Mouse (Mus musculus) liver, embryonic 16.5 days (tissue): ENCODE data around the gene Slco3a1. TPM values are rescaled to one million over a fixed set of nuclear protein-coding genes. Genes with fewer than 3 reads are reported as not detected.

Source experiments
- ATAC-seq: fragments of 200-750 bp; cut with Nextera tagmentation; 2 replicates; pipeline ENCODE4 v1.8.0; 2017; ENCODE audit warnings: low read depth, mild to moderate bottlenecking, moderate number of reproducible peaks, moderate library complexity
- H3K27ac ChIP-seq: fragments of 300-500 bp; sonication (generic); 2 replicates; pipeline ENCODE4 v1.5.1; 2014; ENCODE audit warnings: mild to moderate bottlenecking, low read length
- H3K27me3 ChIP-seq: fragments of 300-500 bp; sonication (generic); 2 replicates; pipeline ENCODE4 v1.6.1; 2014; ENCODE audit warnings: low read depth, low read length, mixed read lengths; ENCODE audit not compliant: control insufficient read depth, insufficient read depth
- H3K36me3 ChIP-seq: fragments of 300-500 bp; sonication (generic); 2 replicates; pipeline ENCODE4 v1.6.1; 2014; ENCODE audit warnings: mild to moderate bottlenecking; ENCODE audit not compliant: control insufficient read depth, insufficient read depth
- H3K4me1 ChIP-seq: fragments of 300-500 bp; sonication (generic); 2 replicates; pipeline ENCODE4 v1.6.1; 2014; ENCODE audit warnings: low read depth, low read length, mixed read lengths; ENCODE audit not compliant: control insufficient read depth
- H3K4me2 ChIP-seq: fragments of 300-500 bp; sonication (generic); 2 replicates; pipeline ENCODE4 v1.6.1; 2014; ENCODE audit warnings: low read depth, low read length, mixed read lengths
- H3K4me3 ChIP-seq: fragments of 300-500 bp; sonication (generic); 2 replicates; pipeline ENCODE4 v1.5.1; 2014; ENCODE audit warnings: low read depth, mild to moderate bottlenecking, low read length
- H3K9ac ChIP-seq: fragments of 300-500 bp; sonication (generic); 2 replicates; pipeline ENCODE4 v1.6.1; 2014; ENCODE audit warnings: low read depth, low read length
- H3K9me3 ChIP-seq: fragments of 300-500 bp; sonication (generic); replicated peaks from 2 replicates; pipeline ENCODE4 v1.6.1; 2016; ENCODE audit warnings: low read length; ENCODE audit not compliant: control insufficient read depth
- WGBS: fragments of 180-500 bp; shearing (Covaris S2); extraction: QIAGEN DNeasy Blood & Tissue Kit; methylation state at CpG from one replicate; pipeline ENCODE4 v1.1.7; 2014; ENCODE audit not compliant: insufficient replicate concordance; 5-methylcytosine and 5-hydroxymethylcytosine counted together
- polyA plus RNA-seq: library from polyadenylated mRNA; unstranded; fragments of >200 nt; fragmentation: Nextera tagmentation; extraction: Ambion mirVana; gene quantifications from 2 replicates; pipeline ENCODE4 v1.2.1, GENCODE M21; 2015

The Slco3a1 gene
- polyA plus RNA-seq, 1 experiment from 2014 or later: 1.2 TPM

GRCm38 (mm10) chr7:74485669-74486068 lies 68.9 kb downstream of the Slco3a1 start:
- no peak overlapping the region for H3K27ac ChIP-seq
- no peak overlapping the region for H3K9ac ChIP-seq
- no peaks in the 10 kb centered on the region for H3K9me3 ChIP-seq
- H3K4me2 ChIP-seq: no peak overlapping the region
- no peaks in the 10 kb centered on the region for H3K36me3 ChIP-seq
- no peak overlapping the region for H3K4me3 ChIP-seq
- no peaks in the 10 kb centered on the region for H3K4me1 ChIP-seq
- no peaks in the 10 kb centered on the region for H3K27me3 ChIP-seq
- 31% methylated on average over 2 of the region's 2 CpGs for WGBS
- no peak for ATAC-seq

DNA sequence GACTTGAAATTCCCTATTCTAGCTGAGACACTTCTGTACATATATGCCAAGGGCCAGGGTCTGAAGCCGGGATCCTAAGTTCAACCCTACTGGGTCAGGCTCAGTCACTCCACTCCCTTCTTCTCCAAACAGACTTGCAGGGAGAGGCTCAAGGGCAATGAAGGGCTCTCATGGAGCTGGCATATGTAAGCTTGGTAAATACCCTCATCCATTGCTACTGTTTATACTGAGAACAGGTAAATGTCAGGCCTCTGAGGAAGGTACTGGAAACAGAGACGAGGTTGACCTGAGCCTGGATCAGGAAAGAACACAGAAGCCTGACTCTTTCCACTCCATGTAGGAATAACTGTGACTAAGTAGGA lies 70.6 kb downstream of the Slco3a1 start:
- ATAC-seq: no peak
- Histone ChIP-seq H3K9me3 (no peaks in the 10 kb centered on the region), H3K4me3 (no peak overlapping the region), H3K4me1 (no peaks in the 10 kb centered on the region), H3K36me3 (no peaks in the 10 kb centered on the region), H3K27me3 (no peaks in the 10 kb centered on the region), H3K9ac (no peak overlapping the region), H3K4me2 (no peak overlapping the region), H3K27ac (no peak overlapping the region)
- 69% methylated on average over 2 of the region's 2 CpGs for WGBS

GRCm38 (mm10) chr7:74483294-74484023 lies 71.1 kb downstream of the Slco3a1 start:
- WGBS: 63% methylated on average over 3 of the region's 3 CpGs
- Histone ChIP-seq H3K9ac (no peak overlapping the region), H3K36me3 (no peaks in the 10 kb centered on the region), H3K27ac (no peak overlapping the region), H3K4me3 (no peak overlapping the region), H3K9me3 (no peaks in the 10 kb centered on the region), H3K4me2 (no peak overlapping the region), H3K27me3 (no peaks in the 10 kb centered on the region), H3K4me1 (no peaks in the 10 kb centered on the region)
- no peak for ATAC-seq

DNA sequence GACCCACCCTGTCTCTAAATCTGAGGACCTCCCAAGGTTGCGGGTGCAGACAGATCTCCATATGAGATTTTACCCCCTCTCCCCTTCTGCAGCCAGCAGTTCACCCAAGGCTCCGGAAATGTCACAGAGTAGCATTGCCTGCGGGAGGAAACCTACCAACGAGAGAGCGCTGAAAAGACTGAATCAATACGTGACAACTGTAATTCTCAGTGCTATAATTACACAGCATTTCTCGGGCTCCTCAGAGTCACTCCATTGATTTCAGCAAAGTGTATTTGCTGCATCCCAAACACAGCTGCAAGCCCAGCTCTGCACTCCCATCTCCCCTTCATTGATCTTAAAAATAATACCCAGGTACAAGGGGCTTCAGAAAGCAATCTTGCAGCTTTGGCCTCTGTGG lies 82.8 kb downstream of the Slco3a1 start:
- no peak overlapping the region for H3K9ac ChIP-seq
- 53% methylated on average over 7 of the region's 7 CpGs for WGBS
- H3K4me2 ChIP-seq: no peak overlapping the region
- H3K9me3 ChIP-seq: no peaks in the 10 kb centered on the region
- H3K4me3 ChIP-seq: no peak overlapping the region
- no peak overlapping the region for H3K27ac ChIP-seq
- H3K36me3 ChIP-seq: no peaks in the 10 kb centered on the region
- no peak for ATAC-seq
- no peaks in the 10 kb centered on the region for H3K27me3 ChIP-seq
- no peaks in the 10 kb centered on the region for H3K4me1 ChIP-seq

- ATAC-seq: no peak
- no peaks in the 10 kb centered on the region for H3K36me3 ChIP-seq
- no peaks in the 10 kb centered on the region for H3K9me3 ChIP-seq
- no peak overlapping the region for H3K27ac ChIP-seq
- no peaks in the 10 kb centered on the region for H3K4me1 ChIP-seq
- no peaks in the 10 kb centered on the region for H3K27me3 ChIP-seq
- WGBS: 57% methylated on average over 4 of the region's 4 CpGs
- no peak overlapping the region for H3K9ac ChIP-seq
- H3K4me2 ChIP-seq: no peak overlapping the region
- H3K4me3 ChIP-seq: no peak overlapping the region
These were observed 87.7 kb downstream of the Slco3a1 start for GRCm38 (mm10) chr7:74466886-74467285.

DNA sequence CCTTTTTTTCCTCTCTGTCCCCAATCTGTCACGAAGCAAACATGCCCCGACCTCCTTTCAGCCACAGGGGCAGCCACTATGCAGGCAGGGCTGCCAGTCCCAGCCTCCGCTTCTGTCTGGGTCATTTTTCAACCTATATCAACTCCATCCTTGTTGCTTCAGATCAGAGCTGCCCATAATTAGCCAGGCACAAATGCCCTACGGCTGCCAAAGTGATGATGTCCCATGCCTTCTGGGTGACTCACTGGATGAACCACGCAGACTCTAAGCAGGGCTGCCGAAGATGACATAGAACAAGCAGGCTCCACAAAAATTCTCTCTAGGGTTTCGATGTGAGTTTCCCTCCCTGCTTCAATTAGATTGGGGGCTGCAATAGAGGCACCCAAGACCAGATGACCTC lies 89.9 kb downstream of the Slco3a1 start:
- H3K36me3 ChIP-seq: no peaks in the 10 kb centered on the region
- no peaks in the 10 kb centered on the region for H3K4me1 ChIP-seq

DNA sequence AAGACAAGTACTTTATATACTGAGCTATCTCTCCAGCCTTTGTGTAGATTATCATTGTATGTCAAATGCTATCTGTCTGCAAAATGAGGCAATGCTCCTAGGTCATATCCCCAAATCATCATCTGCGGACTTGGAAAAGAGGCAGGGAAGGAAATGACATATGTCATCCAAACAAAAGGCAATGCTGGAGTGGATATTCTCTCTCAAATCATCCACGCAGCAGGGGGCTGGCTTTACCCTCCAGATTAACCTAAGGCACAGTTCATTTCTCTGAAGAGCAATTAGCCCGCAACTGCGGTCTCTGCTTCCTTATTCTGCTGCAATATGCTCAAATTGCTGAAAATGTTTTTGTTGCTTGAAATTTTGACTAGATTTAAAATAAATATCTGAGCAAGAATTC lies 92.1 kb downstream of the Slco3a1 start:
- no peaks in the 10 kb centered on the region for H3K4me1 ChIP-seq
- no peak overlapping the region for H3K27ac ChIP-seq
- no peaks in the 10 kb centered on the region for H3K9me3 ChIP-seq
- no peak overlapping the region for H3K9ac ChIP-seq
- no peak for ATAC-seq
- 51% methylated on average over 4 of the region's 4 CpGs for WGBS
- H3K4me3 ChIP-seq: no peak overlapping the region
- no peaks in the 10 kb centered on the region for H3K27me3 ChIP-seq
- H3K36me3 ChIP-seq: no peaks in the 10 kb centered on the region
- H3K4me2 ChIP-seq: no peak overlapping the region

More for the DNA sequence above, 89.9 kb downstream of the Slco3a1 start:
- no peak overlapping the region for H3K27ac ChIP-seq
- no peak for ATAC-seq
- H3K9me3 ChIP-seq: no peaks in the 10 kb centered on the region
- 59% methylated on average over 7 of the region's 7 CpGs for WGBS
- H3K9ac ChIP-seq: no peak overlapping the region
- no peak overlapping the region for H3K4me2 ChIP-seq
- H3K4me3 ChIP-seq: no peak overlapping the region
- H3K27me3 ChIP-seq: no peaks in the 10 kb centered on the region

DNA sequence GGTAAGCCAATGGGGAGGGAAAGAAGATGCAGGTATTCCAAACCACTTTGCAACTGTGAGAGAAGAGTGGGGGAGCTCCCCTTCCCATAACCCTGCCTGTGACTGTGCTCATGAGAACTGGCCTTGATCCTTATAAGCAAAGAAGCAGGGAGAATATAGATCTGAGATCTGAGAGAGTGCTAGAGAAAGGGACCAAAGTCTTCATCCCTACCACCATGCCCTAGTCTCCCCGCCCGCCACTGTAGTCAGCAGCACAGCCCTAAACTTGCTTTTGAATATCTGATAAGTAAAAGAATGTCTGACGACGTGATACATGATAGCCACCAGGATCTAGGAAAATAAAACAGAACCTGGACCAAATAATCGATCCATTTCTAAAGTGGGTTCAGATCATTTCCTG lies 92.8 kb downstream of the Slco3a1 start:
- H3K36me3 ChIP-seq: no peaks in the 10 kb centered on the region
- no peak overlapping the region for H3K27ac ChIP-seq
- H3K27me3 ChIP-seq: no peaks in the 10 kb centered on the region
- no peak overlapping the region for H3K9ac ChIP-seq
- 50% methylated on average over 5 of the region's 5 CpGs for WGBS
- H3K4me3 ChIP-seq: no peak overlapping the region
- no peak for ATAC-seq
- no peaks in the 10 kb centered on the region for H3K9me3 ChIP-seq
- no peak overlapping the region for H3K4me2 ChIP-seq
- H3K4me1 ChIP-seq: no peaks in the 10 kb centered on the region

DNA sequence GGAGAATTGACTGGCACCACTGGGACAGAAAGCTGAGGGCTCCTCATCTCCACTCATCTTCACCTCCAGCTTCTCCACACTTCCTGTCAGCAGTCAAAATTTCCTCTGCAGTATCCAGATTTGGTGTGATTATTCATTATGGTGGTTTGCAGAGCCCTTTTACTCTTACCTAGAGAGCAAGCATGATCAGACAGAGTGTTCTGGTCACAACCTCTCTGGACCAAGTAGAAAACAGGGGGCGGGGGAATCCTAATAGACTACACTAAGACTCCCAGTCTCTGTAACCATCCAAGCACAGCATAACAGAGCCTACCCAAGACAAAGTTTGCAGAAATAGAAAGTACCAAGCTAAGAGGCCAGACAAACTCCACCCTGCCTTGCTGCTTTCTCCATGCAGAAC lies 93.4 kb downstream of the Slco3a1 start:
- H3K36me3 ChIP-seq: no peaks in the 10 kb centered on the region
- H3K27ac ChIP-seq: no peak overlapping the region
- H3K9ac ChIP-seq: no peak overlapping the region
- ATAC-seq: no peak
- H3K4me1 ChIP-seq: no peaks in the 10 kb centered on the region
- H3K27me3 ChIP-seq: no peaks in the 10 kb centered on the region
- H3K4me2 ChIP-seq: no peak overlapping the region
- H3K4me3 ChIP-seq: no peak overlapping the region
- H3K9me3 ChIP-seq: no peaks in the 10 kb centered on the region
- 73% methylated on average over 1 of the region's 1 CpGs for WGBS
